Comparison of ENCODE assay signal across 16 mouse cellular contexts in genomic region chr6:100795797-100796196, GRCm38 (mm10). TPM values are rescaled to one million over a fixed set of nuclear protein-coding genes. Genes with fewer than 3 reads are reported as not detected.
A peak's percentile ranks its signal among the peaks of the same experiment; 100 is the strongest.
DNase-seq lines count a peak whose midpoint lies in the region; ATAC-seq and TF ChIP-seq lines count a peak whose summit lies in the region.
"Had no signal": no experiment of that assay in that cellular context is flagged by ENCODE, and none has a peak within 500 bp of the region (broad histone marks: within the 10 kb centered on the region; RNA-seq: fewer than 3 reads in every experiment).

No protein-coding gene starts in this region.

- no peak overlapping the region for H3K9ac ChIP-seq in lung, postnatal 0 days (replicated peaks; ENCODE audit: low read depth)
- H3K9ac ChIP-seq in embryonic facial prominence, embryonic 14.5 days (ENCODE audit: low read depth, low read length): no peak overlapping the region
- no peak overlapping the region for H3K9ac ChIP-seq in limb, embryonic 14.5 days (ENCODE audit: low read depth, low read length, severe bottlenecking)
- H3K9ac ChIP-seq: heart, embryonic 15.5 days; hindbrain, embryonic 13.5 days; limb, embryonic 12.5 days had no signal

- no peak overlapping the region for H3K4me2 ChIP-seq in lung, postnatal 0 days (replicated peaks; ENCODE audit: low read depth, low read length)
- no peak overlapping the region for H3K4me2 ChIP-seq in embryonic facial prominence, embryonic 14.5 days (ENCODE audit: low read depth, low read length)
- H3K4me2 ChIP-seq in limb, embryonic 14.5 days (replicated peaks; ENCODE audit: low read depth, low read length, severe bottlenecking): no peak overlapping the region
- H3K4me2 ChIP-seq: heart, embryonic 15.5 days; hindbrain, embryonic 13.5 days; limb, embryonic 12.5 days had no signal

- no peaks in the 10 kb centered on the region for H3K9me3 ChIP-seq in lung, postnatal 0 days (ENCODE audit: low read length)
- no peaks in the 10 kb centered on the region for H3K9me3 ChIP-seq in embryonic facial prominence, embryonic 14.5 days (ENCODE audit: control insufficient read depth, low read length)
- H3K9me3 ChIP-seq in limb, embryonic 14.5 days (ENCODE audit: control insufficient read depth, low read length): no peaks in the 10 kb centered on the region
- H3K9me3 ChIP-seq: heart, embryonic 15.5 days; hindbrain, embryonic 13.5 days; limb, embryonic 12.5 days had no signal

- no peak for TF ChIP-seq CTCF in lung, postnatal 0 days (IDR thresholded peaks at IDR 0.05)

- H3K27ac ChIP-seq in lung, postnatal 0 days (ENCODE audit: low read length): no peak overlapping the region
- H3K27ac ChIP-seq in embryonic facial prominence, embryonic 14.5 days (replicated peaks; ENCODE audit: low read depth, low read length): no peak overlapping the region
- no peak overlapping the region for H3K27ac ChIP-seq in limb, embryonic 14.5 days (replicated peaks; ENCODE audit: low read depth, low read length)
- H3K27ac ChIP-seq: heart, embryonic 15.5 days; hindbrain, embryonic 13.5 days; limb, embryonic 12.5 days had no signal

- 40% methylated on average over 6 of the region's 6 CpGs for WGBS in lung, postnatal 0 days
- WGBS in embryonic facial prominence, embryonic 14.5 days: 40% methylated on average over 6 of the region's 6 CpGs
- 26% methylated on average over 6 of the region's 6 CpGs for WGBS in limb, embryonic 14.5 days

- intact Hi-C loops in gastrocnemius, postnatal 14 days (cut with DNase I; ENCODE audit: low total_unique reads): no loop called here

- no peak for TF ChIP-seq EP300 in lung, postnatal 0 days (IDR thresholded peaks at IDR 0.05)

- H3K36me3 ChIP-seq in lung, postnatal 0 days (ENCODE audit: insufficient read depth, low read length): no peaks in the 10 kb centered on the region
- peaks cover 30% of the 10 kb centered on the region for H3K36me3 ChIP-seq in embryonic facial prominence, embryonic 14.5 days (ENCODE audit: control insufficient read depth, insufficient read depth, low read length)
- peaks cover 25% of the 10 kb centered on the region; the same call in 1 of the 2 replicates for H3K36me3 ChIP-seq in limb, embryonic 14.5 days (ENCODE audit: control insufficient read depth, insufficient read depth, low read length)
- H3K36me3 ChIP-seq: heart, embryonic 15.5 days; hindbrain, embryonic 13.5 days had no signal

- H3K27me3 ChIP-seq in lung, postnatal 0 days (replicated peaks; ENCODE audit: insufficient read depth, low read length): no peaks in the 10 kb centered on the region
- no peaks in the 10 kb centered on the region for H3K27me3 ChIP-seq in embryonic facial prominence, embryonic 14.5 days (replicated peaks; ENCODE audit: control insufficient read depth, insufficient read depth, low read length)
- no peaks in the 10 kb centered on the region for H3K27me3 ChIP-seq in limb, embryonic 14.5 days (ENCODE audit: control insufficient read depth, insufficient read depth, low read length)
- H3K27me3 ChIP-seq: heart, embryonic 15.5 days; hindbrain, embryonic 13.5 days; limb, embryonic 12.5 days; megakaryocyte, embryonic 14.5 days had no signal

- H3K4me3 ChIP-seq in lung, postnatal 0 days (ENCODE audit: low read depth, low read length): no peak overlapping the region
- no peak overlapping the region for H3K4me3 ChIP-seq in embryonic facial prominence, embryonic 14.5 days (ENCODE audit: low read depth, low read length)
- no peak overlapping the region for H3K4me3 ChIP-seq in limb, embryonic 14.5 days (replicated peaks; ENCODE audit: low read length)
- H3K4me3 ChIP-seq: heart, embryonic 15.5 days; hindbrain, embryonic 13.5 days; limb, embryonic 12.5 days; megakaryocyte, embryonic 14.5 days had no signal

- ATAC-seq in lung, postnatal 0 days: peak; percentile 36; the same call in 1 of the 2 replicates
- no peak for ATAC-seq in embryonic facial prominence, embryonic 14.5 days (ENCODE audit: low read depth)
- ATAC-seq in limb, embryonic 14.5 days (ENCODE audit: low FRiP score, low read depth): no peak
- ATAC-seq: activated CD4-positive, CD25-positive, alpha-beta regulatory T cell, adult 4 months; CD4-positive, CD25-positive, alpha-beta regulatory T cell, adult 4 months had no signal

- DNase-seq in lung, postnatal 0 days (ENCODE audit: low spot score): peak; percentile 49
- DNase-seq in lung, postnatal 25 days (ENCODE audit: low spot score): no peak
- DNase-seq in embryonic facial prominence, embryonic 14.5 days (ENCODE audit: low spot score): peak; percentile 62
- DNase-seq in kidney, adult 9 months: peak; percentile 51
- DNase-seq in limb, embryonic 14.5 days (ENCODE audit: low spot score): peak; percentile 32
- no peak for DNase-seq in right cerebral cortex, adult 2 months (ENCODE audit: low spot score in 2 of 2)
- no peak for DNase-seq in gastrocnemius, postnatal 14 days
- DNase-seq: lung, adult 2 months; right cerebral cortex, postnatal 25 days; thymus, adult 2 months had no signal

- H3K4me1 ChIP-seq in lung, postnatal 0 days (ENCODE audit: insufficient read depth, low read depth, low read length): no peaks in the 10 kb centered on the region
- H3K4me1 ChIP-seq in embryonic facial prominence, embryonic 14.5 days (ENCODE audit: control insufficient read depth, insufficient read depth, low read length): peaks cover 8% of the 10 kb centered on the region; the same call in 1 of the 2 replicates
- peaks cover 5% of the 10 kb centered on the region; the same call in 1 of the 2 replicates for H3K4me1 ChIP-seq in limb, embryonic 14.5 days (ENCODE audit: control insufficient read depth, insufficient read depth, low read length)
- H3K4me1 ChIP-seq: heart, embryonic 15.5 days; limb, embryonic 12.5 days; megakaryocyte, embryonic 14.5 days had no signal

- no peak for TF ChIP-seq POLR2A in limb, embryonic 14.5 days (IDR thresholded peaks at IDR 0.05; ENCODE audit: borderline replicate concordance, extremely low read depth, insufficient read depth, insufficient read length)

RNA-seq across cellular contexts. Expression of gene Ppp4r2, which starts 37.6 kb away (rescaled TPM):
- 12.1 and 14.3 TPM in 2 replicates for polyA plus RNA-seq in lung, postnatal 0 days (2015; fragmentation: Nextera tagmentation; extraction: Ambion mirVana)
- 29.5 and 30.4 TPM in 2 replicates for polyA plus RNA-seq in embryonic facial prominence, embryonic 14.5 days (2014; fragmentation: Nextera tagmentation; extraction: Ambion mirVana)
- polyA plus RNA-seq in limb, embryonic 14.5 days (2012; rRNA removed): 34.3 and 44.2 TPM in 2 replicates
- polyA plus RNA-seq in limb, embryonic 14.5 days (2014; fragmentation: Nextera tagmentation; extraction: Ambion mirVana): 34.5 and 36.3 TPM in 2 replicates
- 10 to 100 TPM; 49.5 to 52.7 TPM for total RNA-seq in gastrocnemius, postnatal 14 days (2021)

Comparison
In these comparisons a context has a peak if more than half of its experiments do, and no peak if none do; other contexts are left out.
1. DNase-seq: peak in lung, postnatal 0 days (single experiment), embryonic facial prominence, embryonic 14.5 days (single experiment), kidney, adult 9 months (single experiment) and limb, embryonic 14.5 days (single experiment); none in lung, postnatal 25 days (single experiment), right cerebral cortex, adult 2 months (0 of 2) and gastrocnemius, postnatal 14 days (single experiment).